12 mouse cellular contexts compared by ENCODE assay signal in genomic region chr14:60765025-60765424, GRCm38 (mm10). TPM values are rescaled to one million over a fixed set of nuclear protein-coding genes. Genes with fewer than 3 reads are reported as not detected.
DNase-seq lines count a peak whose midpoint lies in the region; ATAC-seq and TF ChIP-seq lines count a peak whose summit lies in the region.
"Had no signal": no experiment of that assay in that cellular context is flagged by ENCODE, and none has a peak within 500 bp of the region (broad histone marks: within the 10 kb centered on the region; RNA-seq: fewer than 3 reads in every experiment).

No protein-coding gene starts in this region.

- no peak overlapping the region for H3K4me2 ChIP-seq in hindbrain, embryonic 16.5 days (ENCODE audit: low read length)
- H3K4me2 ChIP-seq: neural tube, embryonic 13.5 days had no signal

- no peaks in the 10 kb centered on the region for H3K36me3 ChIP-seq in hindbrain, embryonic 16.5 days (ENCODE audit: control insufficient read depth, insufficient read depth, low read length)

- H3K9me3 ChIP-seq in hindbrain, embryonic 16.5 days (ENCODE audit: control insufficient read depth, low read length): no peaks in the 10 kb centered on the region
- H3K9me3 ChIP-seq: megakaryocyte, embryonic 14.5 days; neural tube, embryonic 13.5 days had no signal

- no peak overlapping the region for H3K4me3 ChIP-seq in layer of hippocampus, adult 2 months
- H3K4me3 ChIP-seq in hindbrain, embryonic 16.5 days (ENCODE audit: low read length): no peak overlapping the region
- H3K4me3 ChIP-seq: megakaryocyte, embryonic 14.5 days; neural tube, embryonic 13.5 days had no signal

- H3K27ac ChIP-seq in layer of hippocampus, adult 2 months: peak overlapping the region; percentile 51; the same call in 1 of the 2 replicates
- H3K27ac ChIP-seq in hindbrain, embryonic 16.5 days (ENCODE audit: low read depth, low read length): no peak overlapping the region
- H3K27ac ChIP-seq: neural tube, embryonic 13.5 days had no signal

- H3K4me1 ChIP-seq in hindbrain, embryonic 16.5 days (ENCODE audit: control insufficient read depth, insufficient read depth, low read depth, low read length): no peaks in the 10 kb centered on the region

- WGBS in hindbrain, embryonic 16.5 days: 56% methylated on average over 2 of the region's 2 CpGs

- TF ChIP-seq CTCF in layer of hippocampus, adult 2 months (conservative IDR thresholded peaks at IDR 0.05): no peak

- no peak for DNase-seq in layer of hippocampus, adult 2 months (ENCODE audit: low spot score in 2 of 2)
- DNase-seq in layer of hippocampus, postnatal 25 days (ENCODE audit: extremely low spot score in 1 of 2, low spot score in 1 of 2): no peak
- DNase-seq in heart, adult 9 months (ENCODE audit: low spot score in 2 of 2): peak; percentile 50 to 67
- DNase-seq in kidney, postnatal 36 days: peak; percentile 31 to 35
- DNase-seq in urinary bladder, postnatal 4 days (ENCODE audit: low spot score in 2 of 2): no peak
- DNase-seq in spleen, postnatal 14 days (ENCODE audit: low spot score in 2 of 2): no peak

- no peaks in the 10 kb centered on the region for H3K27me3 ChIP-seq in hindbrain, embryonic 16.5 days (replicated peaks; ENCODE audit: control insufficient read depth, insufficient read depth, low read length)
- H3K27me3 ChIP-seq: neural tube, embryonic 13.5 days had no signal

- no peak overlapping the region for H3K9ac ChIP-seq in hindbrain, embryonic 16.5 days (ENCODE audit: low read depth, low read length)
- H3K9ac ChIP-seq: neural tube, embryonic 13.5 days had no signal

- ATAC-seq in megakaryocyte, adult 5-6 weeks (ENCODE audit: poor library complexity, severe bottlenecking): peak; percentile 10; the same call in 1 of the 2 replicates
- no peak for ATAC-seq in hindbrain, embryonic 16.5 days

RNA-seq across cellular contexts. Expression of gene C1qtnf9, which starts 2.9 kb away (rescaled TPM):
- total RNA-seq in layer of hippocampus, adult 2 months (2021): under 1 TPM; 0.29 to 0.44 TPM
- total RNA-seq in layer of hippocampus, postnatal 25 days (2021): under 1 TPM; 0.31 to 0.42 TPM
- not detected in 2 replicates for total RNA-seq in megakaryocyte, adult 5-6 weeks (2015)
- total RNA-seq in megakaryocyte, adult 5-6 weeks (2017): not detected in 2 replicates
- 0.13 and 0.19 TPM in 2 replicates for polyA plus RNA-seq in hindbrain, embryonic 16.5 days (2015; fragmentation: Nextera tagmentation; extraction: Ambion mirVana)
- total RNA-seq: MEL had no signal
- polyA plus RNA-seq: forebrain, embryonic 11.5 days had no signal

RNA-seq across cellular contexts. Expression of gene Mipep, which starts 19.3 kb away (rescaled TPM):
- 10 to 100 TPM; 31.1 to 33.9 TPM for total RNA-seq in layer of hippocampus, adult 2 months (2021)
- total RNA-seq in layer of hippocampus, postnatal 25 days (2021): 10 to 100 TPM; 30.1 to 31.9 TPM
- 6.1 and 7.5 TPM in 2 replicates for total RNA-seq in megakaryocyte, adult 5-6 weeks (2015)
- total RNA-seq in megakaryocyte, adult 5-6 weeks (2017): 11.4 and 12.0 TPM in 2 replicates
- 20.0 and 20.8 TPM in 2 replicates for polyA plus RNA-seq in hindbrain, embryonic 16.5 days (2015; fragmentation: Nextera tagmentation; extraction: Ambion mirVana)

Comparison
In these comparisons a context has a peak if more than half of its experiments do, and no peak if none do; other contexts are left out.
1. DNase-seq: peak in heart, adult 9 months (2 of 2) and kidney, postnatal 36 days (2 of 2); none in layer of hippocampus, adult 2 months (0 of 2), layer of hippocampus, postnatal 25 days (0 of 2), urinary bladder, postnatal 4 days (0 of 2) and spleen, postnatal 14 days (0 of 2).